Mouse (Mus musculus): Measurements from ENCODE around the gene Rasgef1b. TPM values are rescaled to one million over a fixed set of nuclear protein-coding genes. Genes with fewer than 3 reads are reported as not detected.
A peak's percentile ranks its signal among the peaks of the same experiment; 100 is the strongest.

The Rasgef1b gene
- polyA plus RNA-seq, 1 experiment from 2014 or later, result 39.7 TPM

- ATAC-seq (ENCODE audit: low FRiP score, low read depth), result no peak
- Histone ChIP-seq H3K4me1 (peaks cover 6% of the 10 kb centered on the region; the same call in 1 of the 2 replicates), H3K27me3 (replicated peaks) (no peaks in the 10 kb centered on the region), H3K4me3 (no peak overlapping the region), H3K9ac (no peak overlapping the region), H3K4me2 (replicated peaks) (no peak overlapping the region), H3K36me3 (peaks cover 26% of the 10 kb centered on the region), H3K27ac (no peak overlapping the region), H3K9me3 (no peaks in the 10 kb centered on the region)
- 51% methylated on average over 7 of the region's 7 CpGs for WGBS
These were observed 513.4 kb downstream of the Rasgef1b start for GRCm38 (mm10) chr5:99215207-99216157.

GRCm38 (mm10) chr5:99214400-99214799 is 514.5 kb downstream of the Rasgef1b start:
- Histone ChIP-seq H3K27ac (no peak overlapping the region), H3K4me2 (replicated peaks) (no peak overlapping the region), H3K9me3 (no peaks in the 10 kb centered on the region; the same call in 1 of the 2 replicates), H3K4me1 (peaks cover 6% of the 10 kb centered on the region; the same call in 1 of the 2 replicates), H3K36me3 (peaks cover 26% of the 10 kb centered on the region), H3K9ac (no peak overlapping the region), H3K27me3 (replicated peaks) (no peaks in the 10 kb centered on the region), H3K4me3 (no peak overlapping the region)
- 95% methylated on average over 6 of the region's 6 CpGs for WGBS
- no peak for ATAC-seq (ENCODE audit: low FRiP score, low read depth)

- Histone ChIP-seq H3K9me3 (no peaks in the 10 kb centered on the region; the same call in 1 of the 2 replicates), H3K4me1 (peaks cover 6% of the 10 kb centered on the region; the same call in 1 of the 2 replicates), H3K36me3 (peaks cover 15% of the 10 kb centered on the region), H3K9ac (no peak overlapping the region), H3K27ac (no peak overlapping the region), H3K4me3 (no peak overlapping the region), H3K4me2 (replicated peaks) (no peak overlapping the region), H3K27me3 (replicated peaks) (no peaks in the 10 kb centered on the region)
- 84% methylated on average over 6 of the region's 6 CpGs for WGBS
- no peak for ATAC-seq (ENCODE audit: low FRiP score, low read depth)
These were observed 515.7 kb downstream of the Rasgef1b start for GRCm38 (mm10) chr5:99213211-99213610.

- Histone ChIP-seq H3K27ac (no peak overlapping the region), H3K4me3 (no peak overlapping the region), H3K4me1 (no peaks in the 10 kb centered on the region), H3K36me3 (no peaks in the 10 kb centered on the region), H3K9ac (no peak overlapping the region), H3K4me2 (replicated peaks) (no peak overlapping the region), H3K27me3 (replicated peaks) (no peaks in the 10 kb centered on the region), H3K9me3 (peaks cover 4% of the 10 kb centered on the region; the same call in 1 of the 2 replicates)
- 90% methylated on average over 2 of the region's 2 CpGs for WGBS
- ATAC-seq (ENCODE audit: low FRiP score, low read depth), result no peak
These were observed 525.4 kb downstream of the Rasgef1b start for GRCm38 (mm10) chr5:99203475-99203874.

GRCm38 (mm10) chr5:99202074-99202837 is 526.6 kb downstream of the Rasgef1b start:
- Histone ChIP-seq H3K27ac (no peak overlapping the region), H3K27me3 (replicated peaks) (no peaks in the 10 kb centered on the region), H3K36me3 (no peaks in the 10 kb centered on the region), H3K9me3 (peaks cover 4% of the 10 kb centered on the region; the same call in 1 of the 2 replicates), H3K9ac (no peak overlapping the region), H3K4me1 (no peaks in the 10 kb centered on the region), H3K4me3 (no peak overlapping the region), H3K4me2 (replicated peaks) (peak overlapping the region; percentile 42)
- WGBS, result 61% methylated on average over 15 of the region's 15 CpGs
- peak; percentile 68 for ATAC-seq (ENCODE audit: low FRiP score, low read depth)

- H3K9ac ChIP-seq, result no peak overlapping the region
- H3K4me2 ChIP-seq (replicated peaks), result no peak overlapping the region
- H3K36me3 ChIP-seq, result no peaks in the 10 kb centered on the region
- H3K27ac ChIP-seq, result no peak overlapping the region
- 98% methylated on average over 5 of the region's 5 CpGs for WGBS
- ATAC-seq (ENCODE audit: low FRiP score, low read depth), result no peak
- H3K27me3 ChIP-seq (replicated peaks), result no peaks in the 10 kb centered on the region
- peaks cover 4% of the 10 kb centered on the region; the same call in 1 of the 2 replicates for H3K9me3 ChIP-seq
- H3K4me3 ChIP-seq, result no peak overlapping the region
- 0 out of 2 replicates have a peak, but pooled peaks cover 5% of the 10 kb centered on the region for H3K4me1 ChIP-seq
These were observed 533.4 kb downstream of the Rasgef1b start for GRCm38 (mm10) chr5:99195436-99195835.

- Histone ChIP-seq H3K27me3 (replicated peaks) (no peaks in the 10 kb centered on the region), H3K4me3 (no peak overlapping the region), H3K4me2 (replicated peaks) (no peak overlapping the region), H3K4me1 (0 out of 2 replicates have a peak, but pooled peaks cover 5% of the 10 kb centered on the region), H3K9me3 (no peaks in the 10 kb centered on the region), H3K36me3 (no peaks in the 10 kb centered on the region), H3K9ac (no peak overlapping the region), H3K27ac (no peak overlapping the region)
- ATAC-seq (ENCODE audit: low FRiP score, low read depth), result no peak
- 56% methylated on average over 26 of the region's 26 CpGs for WGBS
These were observed 537.7 kb downstream of the Rasgef1b start for GRCm38 (mm10) chr5:99190941-99191800.

- no peaks in the 10 kb centered on the region for H3K4me1 ChIP-seq
- H3K4me2 ChIP-seq (replicated peaks), result no peak overlapping the region
- no peak overlapping the region for H3K4me3 ChIP-seq
- H3K27me3 ChIP-seq (replicated peaks), result no peaks in the 10 kb centered on the region
- 77% methylated on average over 7 of the region's 7 CpGs for WGBS
- no peak overlapping the region for H3K9ac ChIP-seq
- H3K27ac ChIP-seq, result no peak overlapping the region
- ATAC-seq (ENCODE audit: low FRiP score, low read depth), result no peak
- H3K36me3 ChIP-seq, result no peaks in the 10 kb centered on the region
- H3K9me3 ChIP-seq, result no peaks in the 10 kb centered on the region
These were observed 545.2 kb downstream of the Rasgef1b start for GRCm38 (mm10) chr5:99183637-99184036.

GRCm38 (mm10) chr5:99174608-99175385 is 554.1 kb downstream of the Rasgef1b start:
- no peaks in the 10 kb centered on the region for H3K27me3 ChIP-seq (replicated peaks)
- H3K4me1 ChIP-seq, result no peaks in the 10 kb centered on the region
- no peak overlapping the region for H3K27ac ChIP-seq
- no peaks in the 10 kb centered on the region for H3K9me3 ChIP-seq
- H3K9ac ChIP-seq, result no peak overlapping the region
- no peak for ATAC-seq (ENCODE audit: low FRiP score, low read depth)
- H3K4me2 ChIP-seq (replicated peaks), result no peak overlapping the region
- 69% methylated on average over 8 of the region's 8 CpGs for whole genome bisulfite sequencing
- H3K4me3 ChIP-seq, result no peak overlapping the region
- H3K36me3 ChIP-seq, result no peaks in the 10 kb centered on the region

- WGBS, result 75% methylated on average over 4 of the region's 4 CpGs
- Histone ChIP-seq H3K9ac (no peak overlapping the region), H3K4me2 (replicated peaks) (no peak overlapping the region), H3K36me3 (no peaks in the 10 kb centered on the region), H3K4me1 (no peaks in the 10 kb centered on the region), H3K27me3 (replicated peaks) (no peaks in the 10 kb centered on the region), H3K9me3 (no peaks in the 10 kb centered on the region), H3K27ac (no peak overlapping the region), H3K4me3 (no peak overlapping the region)
- ATAC-seq (ENCODE audit: low FRiP score, low read depth), result no peak
These were observed 559.0 kb downstream of the Rasgef1b start for GRCm38 (mm10) chr5:99169836-99170235.

- no peak for ATAC-seq (ENCODE audit: low FRiP score, low read depth)
- Histone ChIP-seq H3K27me3 (replicated peaks) (no peaks in the 10 kb centered on the region), H3K4me2 (replicated peaks) (no peak overlapping the region), H3K36me3 (no peaks in the 10 kb centered on the region), H3K4me1 (no peaks in the 10 kb centered on the region), H3K4me3 (no peak overlapping the region), H3K9me3 (no peaks in the 10 kb centered on the region), H3K27ac (no peak overlapping the region), H3K9ac (no peak overlapping the region)
- WGBS, result 90% methylated on average over 5 of the region's 5 CpGs
These were observed 561.1 kb downstream of the Rasgef1b start for GRCm38 (mm10) chr5:99167767-99168166.

Data from neural tube, embryonic 12.5 days (tissue).